Mouse (Mus musculus) cerebellum, postnatal 14 days (tissue): ENCODE data around the gene Cdca5.
A peak's percentile ranks its signal among the peaks of the same experiment; 100 is the strongest.
"Not testable (repeated sequence)": the region's sequence is repeated elsewhere in the genome, so short reads cannot be mapped to it uniquely, and the experiment has no call there.

Experiments used
- DNase-seq, 2 experiments: peaks; one replicate each; pipeline ENCODE4 v3.0.0; 2021; ENCODE audit warnings: mixed read lengths in 2 of 2

Cdca5 gene

DNA sequence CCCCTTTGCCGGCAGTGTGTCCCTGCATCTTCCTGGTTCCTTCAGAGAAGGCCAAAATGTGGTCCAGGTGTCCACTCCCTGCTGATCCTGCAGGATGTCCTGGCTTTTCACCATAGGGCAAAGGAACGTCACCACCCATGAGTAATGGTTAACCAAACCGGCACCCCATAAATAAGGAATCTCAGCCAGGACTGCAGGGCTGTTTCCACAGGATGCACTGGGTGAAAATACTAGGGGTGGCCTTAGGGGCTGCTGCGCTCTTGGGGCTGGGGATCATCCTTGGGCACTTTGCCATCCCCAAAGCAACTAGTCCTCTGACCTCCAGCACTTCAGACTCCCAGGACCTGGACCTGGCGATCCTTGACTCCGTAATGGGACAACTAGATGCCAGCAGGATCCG, 20.8 kb downstream of the Cdca5 start, which contains the start of gene Naaladl1:
Naaladl1 (plus strand) TSS at position 197 of the 400 bp plus-strand sequence.
- no peak for DNase-seq

DNA sequence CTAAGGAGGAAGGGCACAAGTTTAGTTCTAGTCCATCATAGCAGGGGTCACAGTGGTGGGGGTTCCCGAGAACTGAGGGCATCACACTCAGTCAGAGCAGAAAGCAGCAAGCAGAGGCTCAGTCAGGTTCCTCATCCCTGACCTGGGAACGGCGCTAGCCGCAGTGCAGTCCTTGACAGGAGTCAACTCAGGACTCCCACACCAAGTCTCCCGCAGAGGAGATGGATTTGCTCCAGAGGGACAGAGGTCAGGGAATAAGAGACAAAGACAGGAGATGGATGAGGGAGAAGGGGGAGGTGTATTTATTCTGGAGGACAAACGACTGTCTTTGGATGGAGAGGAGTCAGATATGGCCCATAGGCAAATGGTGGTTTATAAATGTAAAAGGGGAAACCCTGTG, 28.3 kb downstream of the Cdca5 start:
- no peak for DNase-seq

DNA sequence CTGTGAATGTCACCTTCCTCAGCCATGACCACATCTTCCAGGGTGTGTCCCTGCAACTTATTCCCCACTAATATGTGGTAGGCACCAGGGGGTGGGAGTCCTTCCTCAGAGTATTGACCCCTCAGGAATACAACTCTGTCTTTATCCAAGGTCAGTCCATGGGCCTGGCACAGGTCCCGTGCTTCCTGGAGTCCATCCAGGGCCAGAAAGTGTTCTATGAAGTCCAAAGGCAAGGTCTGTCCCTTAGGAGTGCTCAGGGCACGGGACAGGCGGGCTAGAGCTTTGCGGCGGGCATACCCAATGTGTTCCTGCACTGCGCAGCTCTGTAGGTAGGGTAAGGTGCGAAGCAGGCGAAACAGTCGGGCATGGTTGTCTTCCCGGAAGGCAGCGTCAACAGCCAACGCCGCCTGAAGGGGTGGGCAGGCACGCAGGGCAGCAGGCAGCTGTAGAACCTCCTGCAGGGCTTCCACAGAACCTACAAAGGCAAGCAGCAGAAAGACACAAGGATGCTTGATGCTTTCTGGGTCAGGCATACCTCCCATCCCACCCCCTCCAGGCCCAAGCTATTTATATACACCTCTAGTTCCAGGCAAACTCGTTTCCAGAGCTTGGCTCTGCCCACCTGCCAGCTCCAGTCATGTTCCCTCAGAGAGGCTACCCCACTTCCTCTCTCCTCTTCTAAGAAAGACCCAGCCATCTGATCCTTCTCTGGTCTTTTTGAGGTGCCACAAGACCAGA, 31.5 kb downstream of the Cdca5 start:
- DNase-seq = peak; percentile 43 to 52

DNA sequence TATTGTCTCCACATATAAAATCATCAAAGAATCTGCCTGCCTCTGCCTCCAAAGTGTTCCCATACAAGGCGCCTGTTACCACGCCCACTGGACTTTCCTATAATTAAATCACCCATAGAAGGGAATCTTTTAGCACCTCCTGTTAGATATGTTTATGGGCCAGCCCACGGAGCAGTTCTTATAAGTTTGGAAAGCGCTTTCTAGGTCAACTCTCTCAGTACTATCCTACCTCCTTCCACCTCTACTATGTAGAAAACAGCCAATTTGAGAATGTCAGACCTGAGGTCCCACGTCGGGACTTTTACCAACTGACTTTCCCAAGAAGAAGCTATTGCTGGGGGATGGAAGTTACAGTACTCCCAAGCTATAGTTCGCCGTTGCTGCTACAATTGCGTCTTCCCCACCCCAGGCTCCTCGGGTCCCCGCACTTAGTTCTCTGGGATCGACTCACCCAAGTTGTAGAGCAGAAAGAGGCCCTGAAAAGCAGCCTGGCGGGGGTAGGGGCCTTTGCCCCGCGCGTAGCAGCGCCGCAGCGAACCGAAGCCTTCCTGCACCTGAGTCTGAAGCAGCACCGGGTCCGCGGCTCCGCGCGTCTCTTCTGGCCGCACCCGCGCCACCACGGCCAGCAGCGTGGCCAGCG, 32.7 kb downstream of the Cdca5 start:
- no peak for DNase-seq

DNA sequence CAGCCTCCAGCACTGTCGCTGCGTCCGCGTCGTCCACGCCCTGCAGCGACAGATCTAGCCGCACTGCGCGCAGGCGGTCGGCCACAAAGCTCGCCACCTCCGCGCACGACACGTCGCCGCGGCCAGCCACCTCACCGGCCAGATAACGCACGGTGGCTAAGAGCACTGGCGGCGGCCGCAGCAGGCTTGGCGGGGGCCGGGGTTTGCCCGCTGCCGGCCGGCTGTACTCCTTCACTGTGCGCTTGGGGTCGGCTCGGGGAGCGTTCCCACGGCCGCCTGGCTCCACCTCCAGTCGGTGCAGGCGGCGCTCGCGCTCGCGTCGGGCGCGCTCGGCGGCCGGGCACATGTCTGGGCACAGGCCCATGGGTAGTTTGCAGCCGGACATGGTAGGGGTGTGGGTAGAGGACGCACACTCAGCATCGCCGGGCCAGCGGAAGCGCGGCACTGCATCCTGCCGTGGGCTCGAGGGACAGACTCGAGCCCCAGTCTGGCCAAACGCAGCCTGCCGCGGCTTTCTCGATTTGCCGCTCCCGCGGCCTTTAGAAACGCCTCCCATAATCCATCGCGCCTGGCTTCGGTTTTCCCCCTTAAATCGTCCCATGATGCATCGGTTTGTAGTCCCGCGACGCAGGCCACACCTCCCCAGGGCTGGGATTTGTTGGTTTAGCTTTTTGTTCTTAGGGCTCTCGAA, 33.3 kb downstream of the Cdca5 start, which contains the start of gene Sac3d1:
Sac3d1 (minus strand) TSS at position 665 of the 691 bp plus-strand sequence.
- peak; percentile 89 to 90 for DNase-seq

DNA sequence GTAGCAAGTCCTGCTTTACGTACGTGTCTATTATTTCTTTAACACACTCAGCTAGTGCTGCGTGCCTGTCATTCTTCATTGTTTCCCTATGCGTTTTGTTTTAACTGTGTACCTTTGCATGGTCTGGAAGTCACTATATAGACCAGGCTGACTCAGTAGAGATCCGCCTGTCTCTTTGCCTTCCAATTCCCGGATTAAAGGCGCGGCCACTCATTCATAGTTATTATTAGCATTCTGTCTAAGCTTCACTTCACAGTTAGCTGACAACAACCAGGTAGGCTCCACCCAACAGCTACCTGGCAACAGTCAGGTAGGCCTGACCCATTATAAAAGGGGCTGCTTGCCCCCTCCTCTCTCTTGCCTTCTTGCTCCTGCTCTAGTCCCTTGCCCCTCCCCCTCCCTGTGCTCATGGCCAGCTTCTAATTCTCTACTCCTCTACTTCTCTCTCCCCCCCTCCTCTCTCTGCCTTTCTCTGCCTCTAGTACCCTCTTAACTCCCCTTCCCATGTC, 33.9 kb downstream of the Cdca5 start:
- peak; percentile 45 to 63 for DNase-seq

DNA sequence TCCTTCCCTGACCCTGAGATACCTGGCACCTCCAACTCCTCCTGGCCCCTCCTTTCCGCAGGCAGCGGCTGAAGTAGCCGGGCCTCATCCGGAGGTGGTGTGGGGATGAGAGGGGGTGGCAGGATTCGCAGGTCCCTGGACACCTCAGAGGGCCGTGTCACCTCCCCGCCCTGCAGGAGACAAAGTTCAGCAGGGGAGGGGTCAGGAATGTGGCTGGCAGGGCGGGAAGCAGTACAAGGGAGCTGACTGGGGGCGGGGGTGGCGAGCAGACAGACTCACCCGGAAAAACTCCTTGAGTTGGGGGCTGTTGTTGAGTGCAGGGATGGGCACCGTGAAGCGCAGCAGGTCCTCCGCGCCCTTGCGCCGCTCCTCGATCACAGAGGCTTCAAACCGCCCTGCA, 37.0 kb downstream of the Cdca5 start:
- DNase-seq = no peak

DNA sequence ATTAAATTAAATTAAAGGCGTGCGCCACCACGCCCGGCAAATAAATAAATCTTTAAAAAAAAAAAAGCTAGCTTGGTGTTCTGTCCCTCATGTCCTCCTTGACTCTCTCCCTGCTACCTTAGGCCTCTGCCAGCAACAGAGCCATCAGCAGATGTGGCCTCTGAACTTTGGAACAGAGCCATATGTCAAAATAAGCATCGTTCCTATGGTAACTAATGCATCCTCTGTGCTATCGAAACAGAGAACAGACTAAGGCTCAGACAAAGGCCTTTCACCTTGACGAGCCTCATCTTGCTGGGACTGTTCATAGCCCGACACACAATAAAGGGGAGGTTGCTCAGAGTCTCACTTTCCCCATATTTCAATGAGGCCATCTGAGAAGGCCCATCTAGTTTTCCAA, 38.5 kb downstream of the Cdca5 start:
- peak in 1 of 2 experiments; percentile 38 for DNase-seq

DNA sequence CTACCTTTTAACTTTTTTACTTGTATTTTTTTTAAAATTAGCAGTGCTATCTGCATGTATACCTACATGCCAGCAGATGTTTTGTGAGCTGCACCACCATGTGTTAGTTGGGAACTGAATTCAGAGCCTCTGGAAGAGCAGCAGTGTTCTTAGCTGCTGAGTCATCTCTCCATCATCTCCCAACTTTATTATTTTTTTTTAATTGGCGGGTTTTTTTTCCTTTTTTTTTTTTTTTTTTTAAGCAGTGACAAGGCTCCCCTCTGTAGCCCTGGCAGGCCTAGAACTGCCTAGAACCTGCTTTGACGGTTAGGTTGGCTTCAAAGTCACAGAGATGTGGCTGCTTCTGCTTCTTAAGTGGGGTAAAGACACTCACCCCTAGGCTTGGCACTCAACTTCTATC, 40.1 kb downstream of the Cdca5 start:
- no peak for DNase-seq

DNA sequence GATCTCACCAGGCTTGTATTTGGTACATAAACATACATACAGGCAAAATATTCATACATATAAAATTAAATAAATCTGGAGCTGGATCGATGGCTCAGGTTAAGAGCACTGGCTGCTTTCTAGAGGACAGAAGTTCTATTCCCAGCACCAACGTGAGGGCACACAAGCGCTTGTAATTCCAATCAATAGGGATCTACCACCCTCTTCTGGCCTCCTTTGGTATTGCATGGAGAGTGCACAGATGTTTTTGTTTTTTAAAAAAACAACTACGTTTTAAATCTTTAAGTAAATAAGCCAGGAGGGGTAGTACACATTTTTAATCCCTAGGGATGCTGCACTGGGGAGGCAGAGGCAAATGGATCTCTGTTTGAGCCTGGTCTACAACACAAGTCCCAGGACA, 41.5 kb downstream of the Cdca5 start:
- DNase-seq = peak; percentile 68 to 82

DNA sequence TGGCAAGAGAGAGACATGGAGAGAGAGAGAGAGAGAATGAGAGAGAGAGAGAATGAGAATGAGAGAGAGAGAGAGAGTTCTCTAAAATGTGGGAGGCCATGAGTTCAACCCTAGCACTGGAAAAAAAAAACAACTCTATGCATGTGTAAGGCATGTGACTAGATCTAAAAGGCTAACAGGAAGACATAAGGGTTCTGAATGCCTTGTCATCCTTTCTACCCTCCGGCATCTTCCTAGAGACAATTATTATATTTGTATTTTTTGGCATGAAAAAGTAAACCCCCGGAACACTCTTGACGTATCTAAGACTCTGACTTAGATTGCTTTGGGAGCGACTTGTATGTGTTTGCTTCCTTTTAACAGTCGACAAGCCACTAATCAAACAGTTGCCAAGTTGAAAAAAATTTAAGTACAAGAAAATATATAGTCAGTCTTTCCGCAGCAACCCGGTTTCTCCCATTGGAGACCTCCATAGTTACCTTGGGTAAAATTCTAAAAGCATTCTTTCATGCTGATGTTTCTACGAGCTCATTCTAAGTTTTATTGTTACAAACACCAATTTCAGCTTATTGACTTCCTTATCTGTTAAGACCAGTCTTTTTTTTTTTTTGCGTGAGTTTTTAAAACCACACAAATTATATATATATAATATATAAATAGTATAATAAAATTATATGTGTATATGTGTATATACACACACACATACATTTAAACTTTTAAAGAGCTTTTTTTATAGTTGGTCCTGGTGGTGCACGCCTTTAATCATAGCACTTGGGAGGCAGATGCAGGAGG, 42.2 kb downstream of the Cdca5 start:
- no peak for DNase-seq

DNA sequence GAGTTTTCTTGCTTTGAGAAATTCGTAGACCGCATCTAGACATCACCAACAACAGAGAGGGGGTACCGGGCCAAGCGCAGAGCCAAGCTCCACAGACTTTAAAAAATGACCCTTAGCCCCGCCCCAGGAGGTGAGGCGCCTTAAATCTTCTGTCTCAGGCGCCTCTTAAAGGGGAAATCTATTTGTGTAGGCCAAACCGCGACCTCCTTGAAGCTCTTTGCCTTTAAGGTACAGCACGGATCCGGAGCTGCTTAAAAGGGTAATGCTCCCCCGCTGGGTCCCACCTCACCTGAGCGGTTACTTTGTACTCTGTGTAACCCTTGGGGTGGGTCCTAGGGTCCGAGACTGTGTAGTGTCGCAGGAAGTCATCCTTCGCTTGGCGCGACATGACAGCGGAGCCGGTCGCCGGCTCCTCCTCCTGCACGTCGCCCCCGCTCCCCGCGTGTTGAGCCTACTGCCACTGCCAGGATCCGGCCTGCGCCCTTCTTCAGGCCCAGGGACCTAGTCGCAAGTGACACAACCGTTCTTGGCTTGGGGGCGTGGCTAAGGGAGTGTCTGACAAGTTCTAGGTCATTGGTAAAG, 43.1 kb downstream of the Cdca5 start, which contains the start of gene Snx15:
Snx15 (minus strand) TSS at position 545 of the 582 bp plus-strand sequence.
- peak; percentile 97 to 98 for DNase-seq

DNA sequence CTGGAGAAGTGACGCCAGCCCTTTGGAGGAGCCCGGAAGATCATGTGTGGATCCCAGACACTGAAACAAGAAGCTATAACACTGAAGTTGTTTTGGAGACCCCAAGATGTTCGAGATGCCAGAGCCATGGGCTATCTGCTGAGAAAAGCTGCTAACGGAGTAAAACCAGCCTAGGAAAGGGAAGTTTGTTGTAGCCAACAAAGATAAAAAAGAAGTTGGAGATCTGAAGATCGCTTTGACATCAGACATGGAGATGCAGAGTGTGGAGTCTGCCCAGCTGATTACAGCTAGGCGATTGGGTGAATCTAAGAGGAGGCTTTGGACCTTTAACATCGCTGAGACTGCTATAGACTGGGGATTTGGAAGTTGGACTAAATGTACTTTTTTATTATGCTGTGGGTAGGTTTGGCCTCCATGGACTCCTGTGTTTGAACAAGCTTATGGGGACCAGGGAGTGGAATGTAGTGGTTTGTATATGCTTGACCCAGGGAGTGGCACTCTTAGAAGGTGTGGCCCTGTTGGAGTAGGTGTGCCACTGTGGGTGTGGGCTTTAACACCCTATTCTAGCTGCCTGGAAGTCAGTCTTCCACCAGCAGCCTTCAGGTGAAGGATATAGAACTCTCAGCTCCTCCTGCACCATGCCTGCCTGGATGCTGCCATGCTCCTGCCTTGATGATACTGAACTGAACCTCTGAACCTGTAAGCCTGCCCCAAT, 45.8 kb downstream of the Cdca5 start:
- DNase-seq = not testable (repeated sequence)

DNA sequence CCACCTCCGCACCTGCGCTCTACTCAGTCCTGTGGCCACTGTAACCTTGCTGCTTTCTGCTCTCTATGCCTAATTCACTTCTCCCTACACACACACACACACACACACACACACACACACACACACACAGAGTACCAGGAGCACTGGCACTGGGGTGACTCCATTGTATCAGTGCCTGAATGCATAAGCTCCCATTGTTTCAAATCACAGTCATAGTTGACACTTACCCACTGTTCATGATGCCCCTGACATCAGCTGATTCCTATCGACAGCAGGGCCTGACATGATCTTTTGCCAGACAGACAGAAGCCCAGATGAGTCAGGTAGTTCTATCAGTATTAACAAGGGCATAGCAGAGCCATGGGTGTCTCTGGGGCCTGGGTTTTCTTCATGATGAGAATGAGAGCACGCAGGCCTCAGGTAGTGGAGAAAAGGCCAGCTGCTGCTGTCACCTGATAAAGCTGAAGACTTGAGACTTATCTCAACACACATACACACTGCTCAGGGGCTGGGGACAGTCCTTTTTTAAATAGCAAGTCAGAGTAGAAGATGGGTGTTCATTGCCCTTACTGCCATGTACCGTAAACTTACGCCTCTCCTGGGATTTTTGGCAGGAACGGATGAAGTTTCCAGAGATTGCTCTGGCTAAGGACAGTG, 47.5 kb downstream of the Cdca5 start:
- no peak for DNase-seq

DNA sequence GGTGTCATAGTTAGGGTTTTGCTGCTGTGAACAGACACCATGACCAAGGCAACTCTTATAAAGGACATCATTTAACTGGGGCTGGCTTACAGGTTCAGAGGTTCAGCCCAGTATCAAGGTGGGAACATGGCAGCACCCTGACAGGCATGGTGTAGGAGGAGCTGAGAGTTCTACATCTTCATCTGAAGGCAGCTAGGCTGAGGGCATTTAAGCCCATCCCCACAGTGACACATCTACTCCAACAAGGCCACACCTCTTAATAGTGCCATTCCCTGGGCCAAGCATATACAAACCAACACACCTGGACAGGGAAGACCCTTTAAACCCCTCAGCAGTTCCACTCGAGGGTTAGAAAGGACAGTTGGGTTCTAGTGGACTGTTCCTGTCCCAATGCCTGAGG, 48.4 kb downstream of the Cdca5 start:
- DNase-seq = not testable (repeated sequence)

DNA sequence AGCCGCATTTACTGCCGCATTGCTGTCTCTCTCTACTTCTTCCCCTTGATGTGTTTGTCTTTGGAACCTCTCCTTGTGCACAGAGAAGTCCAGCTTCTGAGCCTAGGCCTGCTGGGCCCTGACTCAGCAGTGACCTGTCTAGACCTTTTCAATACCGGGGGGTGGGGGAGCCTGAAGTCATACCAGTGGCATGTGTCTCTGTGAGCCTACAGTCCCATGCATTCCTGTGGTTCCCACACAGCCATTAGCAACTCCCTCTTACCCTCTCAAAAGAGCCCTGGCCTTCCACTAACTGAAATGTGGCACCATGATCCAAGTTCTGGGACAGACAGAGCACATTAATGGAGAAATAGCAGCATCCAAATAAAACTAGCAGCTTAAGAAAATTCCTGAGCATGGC, 51.6 kb downstream of the Cdca5 start:
- DNase-seq = no peak

DNA sequence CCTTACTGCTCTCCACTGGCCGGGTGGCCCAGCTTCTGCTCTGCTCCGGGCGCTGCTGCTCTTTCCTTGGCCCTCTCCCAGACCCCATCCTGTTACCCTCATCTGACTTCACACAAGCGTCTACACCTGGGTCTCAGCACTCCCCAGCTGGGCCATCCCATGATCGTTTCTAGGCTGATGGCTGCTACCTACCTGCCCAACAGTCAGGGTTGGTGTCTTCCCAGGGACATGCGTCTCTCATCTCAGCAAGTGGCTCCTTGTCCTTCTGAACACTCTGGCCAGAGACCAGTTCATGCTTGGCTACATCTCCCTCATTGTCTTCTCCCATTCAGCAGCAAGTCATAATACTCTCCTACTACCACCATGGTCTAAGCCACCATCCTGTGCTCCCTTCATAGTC, 54.9 kb downstream of the Cdca5 start:
- DNase-seq = peak; percentile 52 to 64

DNA sequence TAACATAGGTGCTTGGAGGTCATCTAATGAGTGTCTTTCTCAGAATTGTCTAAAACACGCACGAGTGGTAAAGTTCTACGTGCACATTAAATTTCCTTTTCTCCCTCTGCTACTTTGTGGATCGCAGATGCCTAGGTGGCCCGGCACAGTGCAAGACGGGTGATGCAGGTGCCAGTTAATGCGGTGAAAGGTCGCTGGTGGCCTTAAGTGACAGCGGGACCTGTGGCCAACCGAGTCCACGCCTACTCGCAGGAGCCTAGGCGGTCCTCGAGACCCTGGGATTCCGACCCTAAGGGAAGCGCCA, 55.5 kb downstream of the Cdca5 start:
- no peak for DNase-seq

DNA sequence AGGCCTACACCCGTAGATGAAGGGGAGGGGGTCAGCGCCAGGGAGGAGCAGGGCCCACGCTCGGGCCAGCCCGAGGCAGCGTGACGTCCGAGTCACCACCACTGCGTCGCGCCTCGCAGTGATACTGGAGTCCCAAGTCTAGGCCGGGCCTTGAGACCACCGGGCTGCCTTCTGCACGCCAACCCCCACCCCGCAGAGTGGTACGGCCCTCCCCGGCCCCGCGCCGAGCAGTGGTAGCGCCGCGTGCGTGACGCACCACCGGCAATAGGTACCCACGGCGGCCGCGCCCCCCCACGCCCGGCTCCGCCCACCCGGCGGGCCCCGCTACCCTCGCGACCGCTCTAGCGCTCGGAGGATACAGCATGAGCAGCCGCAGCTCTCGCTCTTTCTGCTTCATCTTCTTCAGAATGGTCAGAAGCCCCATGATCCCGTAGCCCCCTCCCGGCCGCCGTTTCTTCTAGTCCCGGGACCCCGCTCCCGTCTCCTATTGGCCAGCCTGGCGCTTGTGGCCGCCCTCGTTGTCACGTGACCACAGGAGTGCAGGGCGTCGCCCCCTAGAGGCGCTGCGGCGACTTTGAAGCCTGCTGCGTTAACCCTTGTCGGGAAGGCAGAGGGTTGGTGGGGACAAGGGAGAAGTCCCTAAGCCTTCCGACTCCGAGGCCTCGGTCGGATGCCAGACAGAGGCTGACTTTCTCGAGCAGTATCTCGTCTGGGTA, 56.1 kb downstream of the Cdca5 start, which contains the start of gene Batf2:
Batf2 (plus strand) TSS at position 306 of the 716 bp plus-strand sequence.
- peak; percentile 95 for DNase-seq

DNA sequence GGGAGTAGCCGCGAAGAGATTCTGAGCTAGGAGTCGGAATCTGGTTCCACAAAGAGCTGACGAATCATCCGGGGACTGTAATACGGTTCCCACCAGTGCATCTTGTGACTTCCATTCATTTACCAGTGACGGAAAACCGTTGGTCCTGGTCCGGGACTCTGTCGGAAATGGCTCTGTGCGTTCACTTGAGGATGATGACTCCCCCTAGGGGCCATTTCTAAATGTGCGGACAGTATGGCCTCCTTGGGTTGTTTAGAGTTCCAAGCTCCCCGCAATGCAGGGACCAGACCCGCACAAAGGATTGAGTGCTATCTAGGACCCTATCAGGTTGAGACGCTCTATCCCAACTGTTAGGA, 56.6 kb downstream of the Cdca5 start, which contains the start of gene Arl2:
Arl2 (minus strand) TSS at position 155 of the 356 bp plus-strand sequence.
- DNase-seq = peak; percentile 90 to 91
